Mouse (Mus musculus) myocyte (in vitro differentiated cells): ENCODE results near the gene Gm9507.
"Not testable (repeated sequence)": the region's sequence is repeated elsewhere in the genome, so short reads cannot be mapped to it uniquely, and the experiment has no call there.

Experiments
- E2F4 ChIP-seq: IDR thresholded peaks from one replicate; pipeline ENCODE4 v1.6.1; 2011; ENCODE audit warnings: mild to moderate bottlenecking, control low read depth, moderate library complexity; ENCODE audit not compliant: insufficient read depth
- MAX ChIP-seq: IDR thresholded peaks from one replicate; pipeline ENCODE4 v1.6.1; 2011; ENCODE audit warnings: low read depth, mild to moderate bottlenecking, control low read depth
- POLR2A ChIP-seq: IDR thresholded peaks from one replicate; pipeline ENCODE4 v1.6.1; 2011; ENCODE audit warnings: low read depth, mild to moderate bottlenecking, control low read depth, moderate library complexity; ENCODE audit not compliant: insufficient read length
- SRF ChIP-seq: IDR thresholded peaks from one replicate; pipeline ENCODE4 v1.6.1; 2011; ENCODE audit warnings: low read depth; ENCODE audit not compliant: control insufficient read depth, insufficient read length
- TCF12 ChIP-seq: IDR thresholded peaks from one replicate; pipeline ENCODE4 v1.6.1; 2011; ENCODE audit warnings: mild to moderate bottlenecking, control low read depth; ENCODE audit not compliant: poor library complexity, insufficient read depth, severe bottlenecking
- USF1 ChIP-seq: IDR thresholded peaks from one replicate; pipeline ENCODE4 v1.6.1; 2011; ENCODE audit warnings: low read depth, mild to moderate bottlenecking, control low read depth, moderate library complexity

DNA sequence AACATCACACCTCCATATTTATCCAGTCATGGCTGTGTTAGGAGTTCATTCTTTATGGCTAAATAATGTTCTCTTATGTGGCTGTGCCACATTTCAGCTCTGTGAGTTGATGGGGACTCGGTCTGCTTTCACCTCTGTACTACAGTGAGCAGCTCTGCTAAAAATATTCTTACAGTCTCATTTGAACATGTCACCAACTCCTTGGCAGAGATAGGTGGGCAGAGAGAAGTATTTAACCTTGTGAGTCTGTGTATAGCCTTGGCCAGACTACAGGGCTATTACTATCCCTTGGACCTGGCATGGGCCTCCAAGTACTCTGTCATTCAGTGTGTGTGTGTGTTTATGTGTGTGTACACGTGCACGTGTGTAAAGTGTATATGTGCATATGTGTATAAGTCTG lies 39.5 kb downstream of the Gm9507 start:
- TF ChIP-seq MAX, USF1, E2F4, POLR2A, TCF12, SRF: not testable (repeated sequence)
